Mouse (Mus musculus): ENCODE measurements around the gene Pard3b.

- no peak for TF ChIP-seq CTCF (IDR thresholded peaks at IDR 0.05; ENCODE audit: borderline replicate concordance, control insufficient read depth, extremely low read depth, insufficient read depth, low read length, poor library complexity)
- TF ChIP-seq POLR2A (IDR thresholded peaks at IDR 0.05; ENCODE audit: control insufficient read depth, extremely low read depth, insufficient read depth, low read length, poor library complexity), result no peak
Observed at GRCm38 (mm10) chr1:61879706-61880470, 241.3 kb downstream of the Pard3b start.

Measured in thymus, adult 2 months (tissue).